Mouse (Mus musculus): ENCODE measurements around the gene Smyd4.

Smyd4 gene

GRCm38 (mm10) chr11:75450936-75451335, 102.7 kb downstream of the Smyd4 start:
- CTCF ChIA-PET = no interaction called here

DNA sequence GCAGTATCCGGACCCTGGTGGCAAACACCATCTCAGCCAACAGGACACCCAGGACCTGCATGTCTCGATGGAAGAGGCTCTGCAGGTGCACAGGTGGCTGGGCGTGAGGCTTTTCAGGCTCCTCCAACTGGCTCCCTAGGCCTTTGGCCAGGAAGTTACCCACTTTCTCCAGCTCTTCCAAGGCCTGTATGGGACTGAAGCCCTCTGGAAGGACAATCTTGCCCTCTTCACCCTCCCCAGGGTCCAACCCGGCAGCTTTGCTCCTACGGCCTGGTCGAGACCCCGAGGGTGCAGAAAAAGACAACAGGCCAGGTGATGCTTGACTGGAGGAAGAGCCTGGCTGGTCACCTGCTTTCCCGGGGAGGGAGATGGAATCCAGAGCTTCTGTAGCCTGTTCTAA, 103.8 kb downstream of the Smyd4 start:
- CTCF ChIA-PET = no interaction called here

DNA sequence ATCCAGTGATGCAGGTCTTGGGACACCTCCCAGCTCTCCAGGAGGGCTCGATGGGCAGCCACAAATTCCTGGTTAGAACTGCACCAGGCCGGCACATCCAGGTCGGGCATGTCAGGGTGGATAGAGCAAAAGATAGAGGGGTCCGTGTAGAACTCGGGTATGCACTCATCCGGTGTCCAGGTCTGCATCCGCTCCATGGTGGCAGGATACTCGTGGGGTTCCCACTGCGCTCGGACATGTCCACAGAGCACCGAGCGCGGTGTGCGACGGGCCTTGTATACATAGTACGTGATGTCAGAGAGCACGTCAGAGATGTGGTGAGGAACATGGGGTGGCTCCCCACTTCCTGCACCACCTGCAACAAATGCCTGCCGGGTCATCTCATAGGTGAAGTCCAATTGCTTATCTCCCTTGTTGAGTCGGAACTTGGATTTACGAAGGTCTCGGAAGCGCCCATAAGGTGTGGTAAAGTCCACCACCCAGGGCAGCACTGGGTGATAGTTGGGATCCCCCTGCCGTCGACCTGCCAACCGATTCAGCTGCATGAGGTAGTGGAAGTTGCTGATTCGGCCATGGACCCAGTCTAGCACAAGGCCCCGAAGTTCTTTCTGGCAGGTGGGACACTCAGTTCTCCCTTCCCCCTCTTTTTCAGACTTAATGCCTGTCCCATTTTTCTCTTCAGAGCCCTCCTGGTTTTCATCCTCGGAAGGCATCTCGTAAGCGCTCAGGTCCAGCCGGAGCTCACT, 104.8 kb downstream of the Smyd4 start:
- CTCF ChIA-PET = interaction anchor here (1.0 kb wide), 1 partner anchor 51 kb away, joined by 3 read pairs; no protein-coding TSS in a partner anchor

DNA sequence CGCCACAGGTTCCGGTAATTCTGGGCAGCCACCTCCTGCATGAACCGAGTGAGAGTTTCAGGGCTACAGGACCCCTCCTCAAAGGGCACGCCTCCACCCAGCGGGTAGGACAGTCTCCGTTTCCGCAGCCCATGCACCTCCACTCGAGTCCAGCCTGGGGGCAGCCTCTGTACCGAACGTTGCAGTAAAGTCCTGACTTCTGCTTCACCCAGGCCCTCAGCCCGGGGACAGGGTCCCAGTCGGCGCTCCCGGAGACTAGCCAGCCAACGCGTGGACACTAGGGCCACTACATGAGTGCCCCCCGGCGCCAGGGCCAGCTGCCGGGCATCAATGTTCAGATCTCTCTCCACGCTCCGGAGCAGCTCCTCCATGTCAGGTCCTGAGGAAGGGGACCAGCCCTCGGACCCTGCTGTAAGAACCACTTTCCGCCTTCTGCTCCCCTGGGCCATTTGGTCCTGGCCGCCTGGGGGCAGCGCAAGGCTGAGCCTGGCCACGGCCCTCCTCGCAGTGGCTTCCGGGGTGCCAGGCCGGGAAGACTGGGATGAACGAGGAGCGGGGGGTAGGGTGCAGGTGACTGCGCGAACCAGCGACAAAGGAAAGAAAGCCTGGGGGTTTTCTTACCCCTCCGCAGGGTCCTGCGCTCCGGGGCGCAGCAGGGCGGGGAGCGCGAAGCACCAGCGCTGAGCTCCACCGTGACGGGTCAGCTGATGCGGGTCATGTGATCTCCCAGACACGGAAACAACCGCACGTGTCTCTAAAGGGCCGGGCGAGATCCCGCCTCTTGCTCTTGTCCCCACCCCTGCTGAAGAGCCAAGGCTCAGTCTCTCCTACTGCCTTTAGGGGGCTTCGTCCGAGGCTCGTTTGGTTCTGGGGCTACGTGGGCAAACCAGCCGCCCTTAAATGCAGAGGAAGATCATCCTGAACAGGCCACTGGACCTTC, 106.0 kb downstream of the Smyd4 start, which contains the start of gene Wdr81:
Gene Wdr81 (minus strand): TSS at position 727 of the 940 bp plus-strand sequence.
- CTCF ChIA-PET = interaction anchor here (1.0 to 1.5 kb wide), 2 partner anchors 31 to 52 kb away, joined by 3 to 5 read pairs; no protein-coding TSS in a partner anchor
